Mouse (Mus musculus) layer of hippocampus, postnatal 10 days (tissue): ENCODE data around the gene Dnm3. TPM values are rescaled to one million over a fixed set of nuclear protein-coding genes. Genes with fewer than 3 reads are reported as not detected.

Experiments
- DNase-seq, 2 experiments: peaks; one replicate each; pipeline ENCODE4 v3.0.0; 2021; ENCODE audit warnings: low spot score in 2 of 2
- total RNA-seq, 2 experiments: library from RNA; stranded (reverse); gene quantifications; 2 replicates each; pipeline ENCODE4 v1.2.3; 2021

The Dnm3 gene
- total RNA-seq, 2 experiments from 2014 or later, result 65.9 to 73.9 TPM

DNA sequence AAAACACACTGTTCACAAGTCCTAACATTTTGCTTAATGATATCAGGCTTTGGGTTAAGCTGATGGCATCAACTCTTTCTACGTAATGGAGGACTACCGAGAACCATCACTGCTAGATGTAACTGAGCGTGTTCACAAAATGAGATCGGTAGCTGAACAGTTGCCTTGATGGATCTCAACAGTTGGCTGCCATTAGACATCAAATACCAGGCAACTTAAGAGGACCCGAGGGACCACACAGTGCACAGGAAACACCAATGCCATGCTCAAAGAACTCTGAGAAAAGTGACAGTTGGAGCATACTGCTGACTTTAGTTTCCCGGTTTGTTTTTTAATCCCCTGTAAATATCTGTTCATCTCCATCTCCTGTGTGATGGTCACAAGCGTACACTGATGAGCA, 397.8 kb downstream of the Dnm3 start:
- no peak for DNase-seq

DNA sequence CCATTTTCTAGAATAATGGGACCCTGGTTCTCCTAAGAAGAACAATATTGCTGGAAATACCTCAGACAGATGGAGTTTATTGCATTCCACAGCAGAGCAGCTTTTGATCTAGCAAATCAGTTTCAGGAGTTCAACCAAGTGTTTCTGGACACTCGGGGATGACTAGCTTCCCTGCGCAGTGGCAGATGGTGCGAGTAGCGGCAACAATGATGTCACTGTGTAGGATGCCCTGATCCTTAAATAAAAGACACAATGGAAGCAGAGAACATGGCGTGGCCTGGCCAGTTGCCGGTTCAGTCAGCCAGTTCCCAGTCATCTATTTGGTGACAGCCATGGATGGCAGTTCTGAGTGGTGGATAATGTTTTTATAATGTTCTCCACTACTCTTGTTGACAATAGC, 400.4 kb downstream of the Dnm3 start:
- DNase-seq, result no peak

DNA sequence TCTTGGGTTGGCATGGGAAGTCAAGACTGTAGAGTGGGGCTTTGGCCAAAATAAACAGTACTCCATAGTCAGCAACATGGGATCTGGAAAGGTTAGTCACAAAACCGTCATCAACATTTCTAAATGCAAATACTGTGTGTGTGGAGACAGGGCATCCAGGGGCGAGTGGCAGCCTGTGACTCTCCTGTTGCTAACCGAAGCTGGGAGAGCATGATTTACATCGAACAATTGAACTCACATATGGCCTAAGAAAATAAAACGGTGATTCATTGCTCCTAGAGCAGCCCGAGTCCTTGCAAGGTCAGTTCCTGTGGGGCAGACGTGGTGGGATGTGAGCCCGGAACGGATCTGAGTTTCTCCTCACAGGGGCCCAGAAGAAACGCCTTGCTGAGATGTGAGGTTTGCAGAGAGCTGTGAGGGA, 401.2 kb downstream of the Dnm3 start:
- no peak for DNase-seq

DNA sequence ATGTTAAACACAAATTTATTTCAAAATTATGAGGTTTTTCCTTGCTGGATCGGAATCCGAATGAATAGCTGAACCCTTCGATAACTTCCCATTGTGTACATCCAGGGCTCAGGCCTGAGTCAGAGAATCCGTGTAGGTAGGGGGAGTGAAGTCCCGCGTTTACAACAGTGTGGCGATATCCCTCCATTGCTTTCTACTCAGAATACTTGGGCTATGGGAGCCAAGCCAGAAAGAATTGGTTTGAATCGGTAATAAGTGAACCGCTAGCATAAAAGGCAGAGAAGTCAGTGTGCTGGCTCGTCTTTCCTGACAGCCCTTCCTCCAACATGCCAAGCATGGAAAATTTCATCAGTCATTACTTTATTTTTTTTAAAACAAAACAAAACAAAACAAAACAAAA, 402.0 kb downstream of the Dnm3 start:
- no peak for DNase-seq

DNA sequence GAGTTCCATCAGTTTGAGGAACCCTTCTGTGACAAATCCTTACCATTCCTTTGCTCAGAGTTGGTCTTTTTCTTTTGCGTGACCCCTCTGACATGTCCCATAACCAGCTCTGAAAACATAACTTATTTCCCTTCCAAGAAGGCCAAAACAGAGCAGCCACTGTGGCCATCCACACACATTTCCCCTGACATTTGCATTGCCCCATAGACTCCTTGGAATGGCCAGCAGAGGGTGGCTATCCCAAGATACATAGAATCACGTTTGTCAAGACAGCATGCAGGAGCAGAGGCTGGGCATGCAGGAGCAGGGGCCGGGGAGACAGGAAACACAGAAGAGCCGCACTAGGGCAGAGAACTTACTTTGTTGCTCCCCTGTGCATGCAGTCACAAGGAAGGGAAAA, 402.4 kb downstream of the Dnm3 start:
- DNase-seq, result no peak

DNA sequence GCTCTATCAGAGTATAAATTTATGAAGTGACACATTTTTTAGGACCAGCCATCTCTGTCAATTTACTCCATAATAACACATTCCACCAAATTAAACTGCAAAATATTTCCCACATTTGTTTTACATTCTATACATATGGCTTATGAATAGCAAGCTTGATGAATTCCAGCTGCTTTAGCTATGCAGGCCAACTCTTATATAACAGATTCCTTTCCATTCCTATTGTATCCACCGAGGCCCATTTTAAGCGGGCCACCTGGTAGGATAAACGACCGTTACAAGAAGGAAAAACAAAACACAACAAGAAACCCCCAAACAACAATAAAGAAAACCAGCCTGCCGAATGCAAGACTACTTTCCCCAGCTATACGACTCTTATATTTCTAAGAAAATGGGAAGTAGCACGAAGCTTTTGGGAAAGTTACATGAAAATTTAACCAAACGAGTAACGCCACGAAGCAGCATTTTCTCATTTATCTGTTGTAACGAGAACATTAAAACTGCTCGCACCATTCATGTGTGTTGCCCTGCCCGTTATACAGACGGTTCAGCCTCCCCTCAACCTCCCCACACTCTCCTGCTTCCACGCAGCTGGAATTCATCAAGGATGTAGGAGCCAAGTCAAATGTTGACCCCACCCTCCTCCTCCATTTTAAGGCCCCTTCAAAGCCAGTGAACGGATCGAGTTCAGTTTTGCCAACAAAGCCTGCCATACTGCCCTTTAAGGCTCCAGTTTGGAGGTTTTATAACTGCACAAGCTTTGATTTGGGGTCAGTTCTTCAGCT, 403.0 kb downstream of the Dnm3 start:
- DNase-seq, result no peak

DNA sequence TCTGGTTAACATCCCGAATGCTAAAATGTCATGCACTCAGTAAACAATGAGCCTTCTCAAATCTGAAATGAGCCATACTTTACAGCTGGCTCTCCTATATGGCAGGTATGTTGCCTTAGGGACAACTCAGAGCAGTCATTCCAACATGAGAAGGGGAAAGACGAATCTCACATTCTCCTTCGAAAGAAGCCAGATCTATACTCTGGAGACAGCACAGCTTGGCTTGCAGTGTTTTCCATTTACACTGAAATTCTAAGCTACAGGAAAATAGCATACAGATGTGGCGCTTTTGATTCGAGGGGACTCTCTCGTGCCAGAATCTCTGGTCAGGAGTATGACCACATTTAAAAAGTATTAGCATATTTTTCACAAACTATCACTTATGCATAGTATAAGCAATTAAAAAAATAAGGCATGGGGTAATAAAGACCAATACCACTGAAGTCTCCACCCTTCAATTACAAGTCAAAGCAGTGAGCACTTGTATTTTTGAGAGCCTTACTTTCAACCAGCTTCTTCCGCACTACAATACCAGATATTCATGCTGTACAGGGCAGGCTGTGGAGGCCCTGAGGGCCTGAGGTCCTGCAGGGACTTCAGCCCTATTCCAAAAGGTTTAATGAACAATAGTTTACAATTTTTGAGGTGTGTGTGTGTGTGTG, 404.8 kb downstream of the Dnm3 start:
- no peak for DNase-seq

DNA sequence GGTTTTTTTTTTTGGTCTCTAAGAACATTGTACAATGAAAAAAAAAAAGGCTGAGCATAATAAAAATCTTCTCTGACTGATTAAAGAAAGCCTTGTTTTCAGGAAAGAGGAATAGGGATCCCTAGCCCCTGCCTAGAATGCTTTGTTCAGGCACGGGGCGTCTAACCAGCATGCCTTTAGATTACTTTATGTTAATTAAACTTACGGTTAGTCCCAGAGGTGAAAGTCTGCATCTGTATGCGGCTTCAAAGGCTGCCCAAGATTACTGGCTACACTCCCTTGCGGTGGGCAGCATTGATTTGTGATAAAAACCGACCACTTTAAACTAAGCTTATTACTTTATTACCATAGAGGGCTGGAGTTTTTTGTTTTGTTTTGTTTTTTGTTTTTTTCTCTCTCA, 424.2 kb downstream of the Dnm3 start:
- no peak for DNase-seq

DNA sequence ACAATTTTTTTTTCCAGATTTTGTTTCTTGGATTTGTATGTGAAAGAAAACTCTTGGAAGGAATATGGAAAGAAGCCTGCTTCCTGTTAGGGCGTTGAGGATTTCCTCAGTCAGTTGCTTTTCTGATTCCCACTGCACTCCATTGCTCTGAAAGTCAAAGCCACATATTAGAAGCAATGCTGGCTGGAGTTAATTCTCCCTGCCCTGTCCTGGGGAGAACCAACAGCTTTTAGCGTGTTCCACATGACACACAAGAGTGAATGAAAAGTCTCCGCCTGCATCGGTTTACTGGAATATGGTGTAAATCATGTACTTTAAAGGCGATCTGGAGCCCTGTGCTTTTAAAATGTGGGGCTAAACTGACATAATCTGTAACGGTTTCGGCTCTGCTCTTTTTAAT, 424.6 kb downstream of the Dnm3 start:
- peak in 1 of 2 experiments; percentile 14 for DNase-seq

DNA sequence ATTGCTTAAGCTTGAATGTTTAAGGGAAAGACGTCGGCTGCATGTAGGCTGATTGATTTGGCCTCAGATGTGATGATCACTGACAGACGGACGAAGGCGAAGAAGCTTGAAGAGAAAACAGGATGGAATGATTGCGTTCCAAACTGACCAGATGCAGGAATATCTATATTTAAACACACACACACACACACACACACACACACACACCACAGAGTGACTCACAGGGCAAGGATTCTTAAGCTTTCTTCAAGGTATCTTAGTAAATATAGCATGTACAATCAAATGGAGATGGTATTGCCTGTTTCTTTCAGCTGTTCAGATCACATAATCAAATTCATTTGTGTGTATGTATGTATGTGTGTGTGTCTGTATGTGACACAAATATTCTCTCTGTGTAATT, 425.1 kb downstream of the Dnm3 start:
- no peak for DNase-seq

DNA sequence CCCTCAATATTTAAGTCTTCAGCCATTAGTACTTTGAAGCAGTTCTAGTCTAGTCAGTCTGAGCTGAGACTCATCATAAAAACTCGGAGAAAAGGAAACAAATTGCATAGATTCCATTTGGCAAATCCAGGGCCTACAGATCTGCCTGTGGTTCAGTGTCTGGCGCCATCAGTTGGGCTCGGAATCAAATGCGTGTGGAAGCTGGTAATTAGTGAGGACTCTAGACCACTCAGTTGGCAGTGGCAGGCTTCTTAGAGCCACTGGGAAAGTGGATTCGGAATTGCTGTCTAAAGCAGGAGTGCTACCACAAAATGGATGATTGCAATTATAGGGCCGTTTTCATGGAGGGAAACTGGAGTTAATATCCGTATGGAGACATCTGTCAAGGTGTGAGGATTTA, 425.7 kb downstream of the Dnm3 start:
- no peak for DNase-seq

DNA sequence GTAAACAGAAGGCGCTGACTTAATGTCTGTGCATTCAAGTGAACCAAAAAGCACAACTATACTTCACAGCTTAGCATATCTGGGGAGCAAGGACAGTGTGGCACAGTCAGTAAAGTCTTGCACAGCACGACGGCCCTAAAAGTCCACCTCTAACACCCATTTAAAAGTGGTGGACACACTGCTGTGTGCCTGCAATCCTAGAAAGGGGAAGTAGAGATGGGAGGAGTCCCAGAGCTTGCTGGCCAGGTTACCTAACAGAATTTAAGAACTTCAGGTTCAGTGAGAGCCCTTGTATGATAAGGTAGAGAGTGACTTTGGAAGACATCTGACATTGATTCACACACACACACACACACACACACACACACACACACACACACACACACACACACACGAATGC, 426.1 kb downstream of the Dnm3 start:
- no peak for DNase-seq

DNA sequence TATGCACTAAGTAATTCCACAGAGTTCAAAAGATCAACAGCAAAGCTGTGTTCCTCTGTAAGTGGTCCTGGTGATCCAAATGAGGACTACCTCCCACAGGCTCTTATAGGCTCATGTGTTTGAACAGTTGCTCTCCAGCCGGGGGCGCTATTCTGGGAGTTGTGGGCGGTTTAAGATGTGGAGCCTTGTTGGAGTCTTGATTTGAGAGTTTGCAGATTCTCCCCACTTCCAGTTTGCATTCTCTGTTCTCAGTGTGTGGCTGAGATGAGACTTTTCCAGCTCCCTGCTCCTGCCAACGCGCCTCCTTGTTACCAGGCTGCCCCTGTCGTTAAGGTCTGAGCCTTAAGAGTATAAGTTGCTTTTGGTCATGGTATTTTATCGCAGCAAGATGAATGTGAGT, 430.2 kb downstream of the Dnm3 start:
- DNase-seq, result no peak

DNA sequence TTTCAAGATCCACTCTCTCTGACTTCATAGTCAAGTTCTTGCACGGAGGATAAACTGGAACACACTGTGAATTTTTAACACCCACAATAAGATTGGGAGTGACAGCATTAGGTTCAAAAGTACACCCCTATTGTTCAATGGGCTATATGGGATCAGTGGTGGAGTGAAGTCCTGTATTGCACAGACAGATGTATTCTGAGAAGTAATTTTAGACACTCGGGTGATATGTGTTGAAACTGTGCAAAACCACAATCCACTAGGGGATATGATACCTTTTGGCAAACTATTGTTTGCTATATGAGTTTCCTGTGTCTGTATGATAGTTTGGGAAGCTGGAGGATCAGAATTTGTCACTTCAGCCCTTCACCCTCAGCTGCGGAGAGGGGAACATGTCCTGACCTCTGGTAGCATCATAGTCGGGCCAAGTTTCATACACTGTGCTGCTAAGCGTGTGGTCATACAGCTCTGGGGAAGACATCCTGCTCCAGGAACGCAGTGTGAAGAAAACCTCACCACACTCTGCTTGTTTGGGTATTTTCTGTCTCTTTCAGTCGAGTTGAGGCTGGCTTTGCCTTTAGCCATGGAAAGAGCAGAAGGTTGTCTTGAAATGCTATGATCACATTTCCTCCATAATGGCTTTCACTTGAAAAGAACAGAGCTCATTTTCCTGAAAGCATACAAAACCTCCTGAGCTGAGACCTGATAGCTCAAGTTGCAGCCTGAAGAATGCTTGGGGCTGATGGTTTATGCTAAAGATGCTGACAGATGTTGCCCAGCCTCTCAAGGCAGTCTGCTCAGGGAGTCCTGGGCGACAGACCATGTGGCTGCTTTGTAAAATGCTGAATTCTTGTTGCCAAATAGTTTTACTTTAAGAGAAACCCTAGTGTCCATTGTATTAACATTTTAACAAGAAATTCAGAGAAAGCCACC, 433.8 kb downstream of the Dnm3 start:
- no peak for DNase-seq

DNA sequence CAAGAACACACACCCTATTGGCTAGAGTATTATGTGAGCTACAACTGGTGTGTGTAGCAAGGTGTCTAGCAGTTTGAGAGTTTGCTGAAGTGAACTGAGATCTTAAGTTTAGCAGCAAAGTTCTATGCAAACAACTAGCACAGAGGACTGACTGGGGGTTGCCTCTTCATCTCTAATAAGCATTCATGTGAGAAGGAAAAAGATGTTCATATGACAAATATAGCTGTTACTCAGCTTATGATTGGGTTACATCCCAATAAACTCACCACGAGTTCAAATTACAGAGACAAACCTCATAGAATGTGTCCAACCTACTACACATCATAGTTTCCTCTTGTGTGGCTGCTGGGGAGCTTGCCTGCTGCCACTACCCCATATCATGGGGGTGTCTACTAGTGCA, 434.6 kb downstream of the Dnm3 start:
- no peak for DNase-seq

DNA sequence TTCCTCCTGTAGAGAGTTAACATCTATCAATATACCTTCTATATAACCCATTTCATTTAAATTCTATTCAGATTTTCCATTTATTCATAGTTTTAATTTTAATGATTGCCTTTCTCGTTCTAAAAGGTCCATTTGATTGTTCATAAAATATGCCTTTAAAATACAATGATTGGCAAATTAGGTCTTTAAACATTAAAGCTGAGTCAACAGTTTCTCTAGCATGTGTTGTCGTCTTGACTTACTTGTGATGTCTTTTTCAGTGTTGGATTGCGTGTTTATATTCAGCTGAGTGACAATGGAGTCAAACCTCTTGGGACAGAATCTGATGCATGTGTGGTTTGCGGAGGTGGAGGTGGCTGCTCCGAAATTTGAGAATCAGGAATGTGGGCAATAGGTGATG, 435.4 kb downstream of the Dnm3 start:
- no peak for DNase-seq

DNA sequence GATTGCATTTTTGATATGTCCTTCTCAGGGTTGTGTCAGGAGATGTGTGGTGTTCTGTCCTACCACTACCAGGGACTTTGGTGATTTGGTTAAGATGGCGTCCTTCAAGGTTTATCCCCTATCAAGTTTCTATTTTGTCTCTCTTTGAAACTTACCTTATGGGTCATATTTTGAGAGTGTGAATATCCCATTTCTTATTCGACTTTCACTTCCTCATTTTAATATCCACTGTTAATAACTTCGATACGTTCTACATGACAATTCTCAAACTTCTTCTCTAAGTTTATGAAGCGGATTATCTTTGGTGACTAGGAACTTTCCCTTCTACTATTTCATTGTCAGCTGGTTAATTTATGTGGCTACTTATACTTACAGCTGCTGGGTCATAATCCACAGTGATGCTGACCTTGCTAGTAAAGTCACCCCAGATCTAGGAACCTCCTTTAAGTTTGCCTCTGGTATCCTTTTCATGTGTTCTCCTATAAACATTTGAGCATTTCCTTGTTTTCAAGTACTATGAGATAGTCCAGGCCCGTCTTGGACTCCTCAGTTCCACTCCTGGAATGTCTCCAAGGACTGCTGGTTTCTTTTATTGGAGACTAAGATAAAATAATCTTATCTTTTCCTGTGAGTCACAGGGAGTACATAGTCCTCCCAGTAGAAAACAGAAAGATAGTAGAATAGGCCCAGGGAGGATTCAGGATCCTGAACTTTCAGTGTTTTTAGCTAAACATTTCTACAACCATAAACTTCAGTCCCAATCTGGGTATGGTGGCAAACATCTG, 437.2 kb downstream of the Dnm3 start:
- no peak for DNase-seq

DNA sequence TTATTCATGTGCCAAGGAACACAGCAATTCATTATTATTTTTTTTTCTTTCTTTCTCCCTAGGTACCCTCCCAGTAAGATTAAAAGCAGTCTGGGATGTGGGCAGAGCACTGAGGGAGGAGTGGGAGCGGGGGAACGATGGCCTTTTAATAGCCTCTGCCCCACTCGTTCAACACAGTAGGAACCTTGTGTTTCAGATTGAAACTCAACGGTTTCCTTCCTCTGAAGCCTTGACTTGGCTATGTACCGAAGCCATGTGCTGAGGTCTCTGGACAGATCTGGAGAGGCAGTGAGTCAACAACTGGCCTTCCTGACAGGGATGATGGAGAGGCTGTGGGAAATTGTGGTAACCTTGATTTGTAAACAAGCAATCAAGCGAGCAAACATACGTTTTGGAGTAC, 438.0 kb downstream of the Dnm3 start:
- DNase-seq, result no peak

DNA sequence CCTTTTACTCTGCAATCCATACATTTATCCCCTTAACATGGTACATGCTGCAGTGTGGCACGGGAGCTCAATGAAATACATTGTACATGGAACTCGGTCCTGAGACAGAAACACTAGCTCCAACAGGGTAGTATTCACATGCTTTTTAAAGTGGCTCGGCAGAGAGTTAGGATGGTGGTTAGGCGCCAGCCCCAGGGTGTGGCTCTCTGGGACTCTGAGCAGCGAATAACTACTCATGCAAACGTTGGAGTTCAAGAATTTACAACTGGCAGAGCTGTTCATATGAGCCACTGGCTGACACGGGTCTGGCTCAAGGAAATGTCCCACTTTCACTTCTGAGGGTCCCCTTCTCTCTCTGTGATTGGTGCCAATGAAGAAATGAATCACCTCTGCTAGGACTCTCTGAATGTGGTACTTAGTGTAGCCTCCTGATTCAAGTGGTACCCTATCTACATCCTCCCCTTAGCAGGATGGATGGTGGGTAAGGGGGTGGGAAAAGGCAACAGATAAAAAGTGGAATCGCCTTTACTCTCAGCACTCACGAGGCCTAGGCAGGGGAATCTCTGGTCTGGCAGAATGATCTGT, 438.7 kb downstream of the Dnm3 start:
- DNase-seq, result no peak

DNA sequence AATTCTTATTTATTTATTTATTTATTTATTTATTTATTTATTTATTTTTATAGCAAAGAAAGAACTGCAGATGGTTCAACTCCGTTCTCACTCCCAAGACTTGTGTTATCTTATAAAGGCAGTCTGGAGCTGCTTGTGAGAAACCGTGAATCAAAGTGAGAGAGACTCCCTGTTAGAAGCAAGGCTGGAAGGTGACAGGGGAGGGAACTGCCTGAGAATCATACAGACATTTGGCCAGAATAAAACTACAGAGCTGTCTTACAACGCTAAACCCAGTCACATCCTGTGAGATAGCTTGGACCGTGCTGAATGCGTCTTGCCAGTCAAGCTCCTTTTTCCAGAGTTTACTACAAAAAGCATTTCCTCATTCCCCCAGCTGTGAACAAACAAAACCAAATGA, 439.4 kb downstream of the Dnm3 start:
- DNase-seq, result no peak

DNA sequence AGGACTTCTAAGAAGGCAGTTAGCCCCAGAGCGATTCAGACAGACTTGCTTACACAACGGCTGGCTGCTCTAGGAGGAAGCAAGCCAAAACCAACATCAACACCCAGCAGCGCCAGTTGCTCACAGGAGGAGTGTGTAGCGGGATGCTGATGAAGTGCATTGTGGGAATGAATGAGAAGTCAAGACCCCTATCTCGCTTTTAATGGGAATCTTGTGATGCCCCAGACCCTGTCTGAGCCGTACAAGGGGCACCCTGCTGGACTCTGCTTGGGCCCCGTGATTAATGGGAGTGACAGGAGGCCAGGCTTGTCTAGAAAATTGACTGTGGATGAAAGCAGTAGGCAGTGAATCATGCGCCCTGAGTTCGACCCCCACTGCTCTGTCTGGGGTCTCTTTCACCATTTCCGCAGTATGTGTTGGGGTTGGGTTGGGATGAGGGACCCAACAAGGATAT, 439.8 kb downstream of the Dnm3 start:
- DNase-seq, result peak; percentile 27 to 47
